Mouse (Mus musculus) MEL (cell line): ENCODE measurements around the gene Gm20388. TPM values are rescaled to one million over a fixed set of nuclear protein-coding genes. Genes with fewer than 3 reads are reported as not detected.
A peak's percentile ranks its signal among the peaks of the same experiment; 100 is the strongest.

Experiments
- DNase-seq: peaks from one replicate; pipeline ENCODE4 v3.0.0; 2011; ENCODE audit warnings: low read depth, low spot score
- H3K27ac ChIP-seq: 2 replicates; pipeline ENCODE4 v1.5.1; 2012; ENCODE audit warnings: low read depth, mild to moderate bottlenecking, control low read depth, low read length, moderate library complexity; ENCODE audit not compliant: control insufficient read depth
- H3K27me3 ChIP-seq, 2 experiments: fragments of 150-350 bp in 1 of 2; sonication (generic) in 1 of 2; 2 replicates each; pipeline ENCODE4 v1.6.1; 2012; ENCODE audit warnings: low read length in 2 of 2, mild to moderate bottlenecking in 2 of 2, improper control_type of control experiment in 1 of 2, moderate library complexity in 1 of 2; ENCODE audit not compliant: insufficient read depth in 2 of 2, control insufficient read depth in 1 of 2
- H3K36me3 ChIP-seq, 2 experiments: 2 replicates each; pipeline ENCODE4 v1.6.1; 2012 to 2014; ENCODE audit warnings: low read length in 2 of 2, improper control_type of control experiment in 1 of 2, inconsistent platforms in 1 of 2, mild to moderate bottlenecking in 1 of 2; ENCODE audit not compliant: insufficient read depth in 2 of 2, control insufficient read depth in 1 of 2
- H3K4me1 ChIP-seq, 2 experiments: fragments of 150-350 bp in 1 of 2; sonication (generic) in 1 of 2; 2 replicates each; pipeline ENCODE4 v1.6.1; 2012; ENCODE audit warnings: low read length in 2 of 2, improper control_type of control experiment in 1 of 2, mild to moderate bottlenecking in 1 of 2; ENCODE audit not compliant: insufficient read depth in 2 of 2, control insufficient read depth in 1 of 2
- H3K4me3 ChIP-seq, 2 experiments: fragments of 150-350 bp in 1 of 2; sonication (generic) in 1 of 2; 2 replicates each; pipeline ENCODE4 v1.5.1; 2012; ENCODE audit warnings: low read depth in 2 of 2, low read length in 2 of 2, mild to moderate bottlenecking in 2 of 2, moderate library complexity in 2 of 2, control low read depth in 1 of 2, improper control_type of control experiment in 1 of 2; ENCODE audit not compliant: control insufficient read depth in 1 of 2, insufficient read depth in 1 of 2
- H3K79me2 ChIP-seq: 2 replicates; pipeline ENCODE4 v1.6.1; 2012; ENCODE audit warnings: mild to moderate bottlenecking, low read length, moderate library complexity; ENCODE audit not compliant: control insufficient read depth, poor library complexity, insufficient read depth
- H3K9ac ChIP-seq: 2 replicates; pipeline ENCODE4 v1.6.1; 2012; ENCODE audit warnings: low read depth, mild to moderate bottlenecking, control low read depth, low read length, moderate library complexity; ENCODE audit not compliant: control insufficient read depth, poor library complexity, severe bottlenecking
- H3K9me3 ChIP-seq: fragments of 150-350 bp; sonication (generic); replicated peaks from 2 replicates; pipeline ENCODE4 v1.6.1; 2012; ENCODE audit warnings: mild to moderate bottlenecking, low read length, improper control_type of control experiment, moderate library complexity; ENCODE audit not compliant: insufficient read depth
- CHD1 ChIP-seq: IDR thresholded peaks from 2 replicates; pipeline ENCODE4 v1.6.1; 2012; ENCODE audit warnings: low read depth, mild to moderate bottlenecking, inconsistent platforms, low read length, improper control_type of control experiment
- ELF1 ChIP-seq: IDR thresholded peaks from 2 replicates; pipeline ENCODE4 v1.6.1; 2014; ENCODE audit warnings: low read depth, mild to moderate bottlenecking, inconsistent platforms, low read length, improper control_type of control experiment, moderate library complexity
- MAX ChIP-seq: IDR thresholded peaks from 2 replicates; pipeline ENCODE4 v1.6.1; 2011; ENCODE audit warnings: low read length, improper control_type of control experiment
- MYC ChIP-seq: IDR thresholded peaks from 2 replicates; pipeline ENCODE4 v1.6.1; 2011; ENCODE audit warnings: low read depth, mild to moderate bottlenecking, low read length, improper control_type of control experiment, moderate library complexity
- NRF1 ChIP-seq: IDR thresholded peaks from 2 replicates; pipeline ENCODE4 v1.6.1; 2014; ENCODE audit warnings: low read depth, mild to moderate bottlenecking, inconsistent platforms, low read length, improper control_type of control experiment, moderate library complexity; ENCODE audit not compliant: poor library complexity, insufficient read depth, severe bottlenecking
- POLR2AphosphoS2 ChIP-seq: IDR thresholded peaks from 2 replicates; pipeline ENCODE4 v1.6.1; 2011; ENCODE audit warnings: low read length, improper control_type of control experiment
- RAD21 ChIP-seq: IDR thresholded peaks from 2 replicates; pipeline ENCODE4 v1.6.1; 2011; ENCODE audit warnings: mild to moderate bottlenecking, low read depth, low read length, improper control_type of control experiment
- TAL1 ChIP-seq: IDR thresholded peaks from 2 replicates; pipeline ENCODE4 v1.6.1; 2012; ENCODE audit warnings: mild to moderate bottlenecking, inconsistent platforms, low read length, moderate library complexity, mixed read lengths
- UBTF ChIP-seq: IDR thresholded peaks from 2 replicates; pipeline ENCODE4 v1.6.1; 2012; ENCODE audit warnings: low read depth, mild to moderate bottlenecking, inconsistent platforms, low read length, improper control_type of control experiment, moderate library complexity, borderline replicate concordance; ENCODE audit not compliant: insufficient read depth
- USF1 ChIP-seq: IDR thresholded peaks from 2 replicates; pipeline ENCODE4 v1.6.1; 2014; ENCODE audit warnings: low read depth, mild to moderate bottlenecking, inconsistent platforms, low read length, improper control_type of control experiment, moderate library complexity
- USF2 ChIP-seq, 2 experiments: IDR thresholded peaks; 2 replicates each; pipeline ENCODE4 v1.6.1; 2011 to 2012; ENCODE audit warnings: improper control_type of control experiment in 2 of 2, low read length in 2 of 2, borderline replicate concordance in 1 of 2, inconsistent platforms in 1 of 2, low read depth in 1 of 2, mild to moderate bottlenecking in 1 of 2; ENCODE audit not compliant: insufficient read depth in 1 of 2
- ZKSCAN1 ChIP-seq: IDR thresholded peaks from 2 replicates; pipeline ENCODE4 v1.6.1; 2012; ENCODE audit warnings: low read depth, mild to moderate bottlenecking, inconsistent platforms, low read length, improper control_type of control experiment, moderate library complexity
- polyA plus RNA-seq, 2 experiments: library from polyadenylated mRNA; stranded (reverse) in 1 of 2; unstranded in 1 of 2; fragments of >175 nt in 1 of 2; fragments of >200 nt in 1 of 2; gene quantifications; 2 replicates each; pipeline versions ENCODE4 v1.2.1 to v1.2.4; 2012; ENCODE audit warnings: low replicate concordance in 2 of 2, low read depth in 1 of 2; ENCODE audit not compliant: insufficient read length in 2 of 2, insufficient read depth in 1 of 2, missing spikeins in 1 of 2
- total RNA-seq: library from RNA; depleted of rRNA; stranded (reverse); fragments of 300-350 nt; gene quantifications from 2 replicates; pipeline ENCODE4 v1.2.3, GENCODE M21; 2012

Gene Gm20388
- total and polyA plus RNA-seq, 3 experiments = 11.1 to 17.8 TPM; not detected in 1

GRCm38 (mm10) chr8:120425199-120425941 lies 514.7 kb downstream of the Gm20388 start:
- TF ChIP-seq CHD1 (no peak), RAD21 (no peak), UBTF (no peak)
- Histone ChIP-seq H3K4me1 (peaks cover 13 to 42% of the 10 kb centered on the region in 2 experiments), H3K4me3 (no peak overlapping the region), H3K79me2 (no peaks in the 10 kb centered on the region), H3K9me3 (no peaks in the 10 kb centered on the region), H3K27ac (no peak overlapping the region), H3K9ac (no peak overlapping the region), H3K36me3 (peaks cover 0 to 9% of the 10 kb centered on the region in 2 experiments; a peak in 2 of 4 replicates), H3K27me3 (no peaks in the 10 kb centered on the region)
- no peak for DNase-seq

- Histone ChIP-seq H3K9ac (no peak overlapping the region), H3K27ac (no peak overlapping the region)
- TF ChIP-seq TAL1 (peak; percentile 36), NRF1 (no peak), USF1 (peak; percentile 42; the same call in 1 of the 2 replicates), ZKSCAN1 (no peak), MYC (no peak), POLR2AphosphoS2 (no peak), USF2 (IDR thresholded peaks at IDR 0.05; ENCODE audit: borderline replicate concordance in 1 of 2, insufficient read depth in 1 of 2, low read depth in 1 of 2, low read length in 2 of 2) (no peak)
Observed at GRCm38 (mm10) chr8:120426105-120426504, 515.5 kb downstream of the Gm20388 start.

GRCm38 (mm10) chr8:120426622-120427385 lies 516.2 kb downstream of the Gm20388 start:
- Histone ChIP-seq H3K27me3 (no peaks in the 10 kb centered on the region), H3K36me3 (peaks cover 0 to 8% of the 10 kb centered on the region in 2 experiments; a peak in 2 of 4 replicates), H3K9ac (peak overlapping the region; percentile 40), H3K27ac (peak overlapping the region; percentile 26), H3K9me3 (no peaks in the 10 kb centered on the region), H3K79me2 (no peaks in the 10 kb centered on the region), H3K4me3 (no peak overlapping the region), H3K4me1 (peaks cover 8 to 32% of the 10 kb centered on the region in 2 experiments)
- no peak for TF ChIP-seq MAX
- TF ChIP-seq ELF1 = 0 out of 2 replicates have a peak, but pooled peaks have one; percentile 10
- DNase-seq = peak; percentile 45

More at GRCm38 (mm10) chr8:120426105-120426504, 515.5 kb downstream of the Gm20388 start:
- Histone ChIP-seq H3K9me3 (no peaks in the 10 kb centered on the region), H3K4me3 (no peak overlapping the region), H3K79me2 (no peaks in the 10 kb centered on the region), H3K27me3 (no peaks in the 10 kb centered on the region), H3K4me1 (peaks cover 10 to 36% of the 10 kb centered on the region in 2 experiments), H3K36me3 (peaks cover 0 to 8% of the 10 kb centered on the region in 2 experiments; a peak in 2 of 4 replicates)
- DNase-seq = no peak
